Comparison of ENCODE assay signal across 9 mouse cellular contexts in the genomic region with DNA sequence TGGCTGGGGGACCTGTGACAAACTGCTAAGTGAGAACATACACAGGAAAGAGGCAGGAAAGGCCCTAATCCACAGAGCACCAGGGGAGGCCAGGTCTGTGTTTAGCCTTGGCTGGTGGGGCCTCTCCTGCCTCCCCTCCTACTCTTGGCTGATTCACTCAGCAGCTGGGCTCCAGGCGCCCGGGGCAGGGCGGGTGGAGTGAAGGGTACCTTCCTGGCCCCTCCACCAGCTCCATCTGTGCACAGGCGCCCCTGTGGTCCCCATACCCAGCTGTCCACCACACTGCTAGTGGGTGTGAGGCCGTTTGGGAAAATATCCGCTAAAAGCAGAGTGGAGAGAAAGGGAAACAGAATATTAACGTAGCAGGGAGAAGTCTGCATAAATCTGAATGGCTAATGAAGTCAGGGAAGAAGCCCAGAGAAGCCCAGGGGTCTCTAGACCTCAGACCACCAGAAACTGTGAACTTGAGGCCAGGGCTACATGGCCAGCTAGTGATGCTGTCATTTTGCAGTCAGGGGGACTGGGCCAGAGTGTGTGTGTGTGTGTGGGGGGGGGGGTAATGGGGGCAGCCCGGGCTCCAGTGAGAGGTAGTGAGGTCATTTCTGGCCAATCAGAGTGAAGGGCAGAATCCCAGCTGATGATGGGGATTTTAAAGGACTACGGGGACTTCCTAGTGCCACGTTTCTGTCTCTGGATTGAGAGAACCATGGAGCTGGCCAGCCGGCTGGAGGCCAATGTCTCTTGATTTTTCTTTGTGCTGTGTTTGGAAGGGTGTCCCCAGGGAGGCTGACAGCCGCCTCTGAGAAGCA.
A peak's percentile ranks its signal among the peaks of the same experiment; 100 is the strongest.
DNase-seq lines count a peak whose midpoint lies in the region; ATAC-seq and TF ChIP-seq lines count a peak whose summit lies in the region.
"Had no signal": no experiment of that assay in that cellular context is flagged by ENCODE, and none has a peak within 500 bp of the region (broad histone marks: within the 10 kb centered on the region; RNA-seq: fewer than 3 reads in every experiment).

No protein-coding gene starts in this region.

- no peak overlapping the region for H3K4me2 ChIP-seq in liver, postnatal 0 days (ENCODE audit: low read depth, low read length)
- no peak overlapping the region for H3K4me2 ChIP-seq in hindbrain, embryonic 14.5 days (replicated peaks)
- peak overlapping the region; percentile 19 for H3K4me2 ChIP-seq in midbrain, embryonic 13.5 days (replicated peaks)

- H3K9ac ChIP-seq in liver, postnatal 0 days (replicated peaks) = no peak overlapping the region
- no peak overlapping the region; the same call in 1 of the 2 replicates for H3K9ac ChIP-seq in hindbrain, embryonic 14.5 days
- 0 out of 2 replicates have a peak overlapping the region, but pooled peaks have one; percentile 46 for H3K9ac ChIP-seq in midbrain, embryonic 13.5 days (replicated peaks)

- no peak for TF ChIP-seq CTCF in liver, postnatal 0 days (IDR thresholded peaks at IDR 0.05; ENCODE audit: low read depth)

- no peaks in the 10 kb centered on the region for H3K9me3 ChIP-seq in liver, postnatal 0 days (ENCODE audit: low read length)
- no peaks in the 10 kb centered on the region for H3K9me3 ChIP-seq in hindbrain, embryonic 14.5 days (ENCODE audit: control insufficient read depth, low read length)
- no peaks in the 10 kb centered on the region for H3K9me3 ChIP-seq in midbrain, embryonic 13.5 days

- no peaks in the 10 kb centered on the region for H3K4me1 ChIP-seq in liver, postnatal 0 days (ENCODE audit: insufficient read depth)
- peaks cover 18% of the 10 kb centered on the region for H3K4me1 ChIP-seq in hindbrain, embryonic 14.5 days (replicated peaks; ENCODE audit: control insufficient read depth, insufficient read depth, low read length)
- peaks cover 32% of the 10 kb centered on the region for H3K4me1 ChIP-seq in midbrain, embryonic 13.5 days (replicated peaks)

- TF ChIP-seq EP300 in liver, postnatal 0 days (IDR thresholded peaks at IDR 0.05; ENCODE audit: low read depth) = no peak

- ATAC-seq in liver, postnatal 0 days = no peak
- ATAC-seq in hindbrain, embryonic 14.5 days (ENCODE audit: low FRiP score) = peak; percentile 81
- ATAC-seq in midbrain, embryonic 13.5 days = peak; percentile 84

- no peaks in the 10 kb centered on the region for H3K27me3 ChIP-seq in liver, postnatal 0 days (ENCODE audit: insufficient read depth, low read length)
- H3K27me3 ChIP-seq in hindbrain, embryonic 14.5 days (ENCODE audit: control insufficient read depth, insufficient read depth, low read length) = no peaks in the 10 kb centered on the region
- no peaks in the 10 kb centered on the region for H3K27me3 ChIP-seq in midbrain, embryonic 13.5 days

- WGBS in liver, postnatal 0 days (ENCODE audit: insufficient replicate concordance) = 28% methylated on average over 12 of the region's 12 CpGs
- WGBS in hindbrain, embryonic 14.5 days = 6% methylated on average over 12 of the region's 12 CpGs
- WGBS in midbrain, embryonic 13.5 days = 6% methylated on average over 12 of the region's 12 CpGs

- peak; percentile 13 for DNase-seq in liver
- DNase-seq in liver, postnatal 0 days = no peak
- peak; percentile 60 for DNase-seq in embryo, embryonic 10.5 days (ENCODE audit: low spot score)
- DNase-seq in gastrocnemius, postnatal 14 days = peak; percentile 58
- DNase-seq in hindbrain, embryonic 14.5 days (ENCODE audit: low spot score) = peak; percentile 41
- DNase-seq in thymus, postnatal 25 days = peak; percentile 58
- DNase-seq in spleen, postnatal 14 days (ENCODE audit: low spot score in 2 of 2) = no peak

- intact Hi-C loops in gastrocnemius, postnatal 14 days (cut with DNase I; ENCODE audit: low total_unique reads) = no loop called here

- no peaks in the 10 kb centered on the region for H3K36me3 ChIP-seq in liver, postnatal 0 days (replicated peaks; ENCODE audit: insufficient read depth, low read length)
- no peaks in the 10 kb centered on the region for H3K36me3 ChIP-seq in hindbrain, embryonic 14.5 days (replicated peaks; ENCODE audit: control insufficient read depth, insufficient read depth)
- H3K36me3 ChIP-seq in midbrain, embryonic 13.5 days = no peaks in the 10 kb centered on the region

- no peak overlapping the region for H3K4me3 ChIP-seq in liver, postnatal 0 days (ENCODE audit: low read depth, low read length)
- no peak overlapping the region for H3K4me3 ChIP-seq in hindbrain, embryonic 14.5 days (replicated peaks; ENCODE audit: low read length)
- no peak overlapping the region for H3K4me3 ChIP-seq in midbrain, embryonic 13.5 days (replicated peaks)
- H3K4me3 ChIP-seq: layer of hippocampus, adult 2 months had no signal

- H3K27ac ChIP-seq in liver, postnatal 0 days (ENCODE audit: low read depth) = no peak overlapping the region
- peak overlapping the region; percentile 79 for H3K27ac ChIP-seq in hindbrain, embryonic 14.5 days
- H3K27ac ChIP-seq in midbrain, embryonic 13.5 days = peak overlapping the region; percentile 65
- H3K27ac ChIP-seq: layer of hippocampus, adult 2 months had no signal

Comparison
In these comparisons a context has a peak if more than half of its experiments do, and no peak if none do; other contexts are left out.
1. DNase-seq: peak in liver (single experiment), embryo, embryonic 10.5 days (single experiment), gastrocnemius, postnatal 14 days (single experiment), hindbrain, embryonic 14.5 days (single experiment) and thymus, postnatal 25 days (single experiment); none in liver, postnatal 0 days (single experiment) and spleen, postnatal 14 days (0 of 2).